Mouse (Mus musculus): ENCODE data around the gene Pgpep1.

- TF ChIP-seq EP300 (IDR thresholded peaks at IDR 0.05; ENCODE audit: low read depth) (no peak), CTCF (IDR thresholded peaks at IDR 0.05; ENCODE audit: low read depth) (no peak)
Observed at GRCm38 (mm10) chr8:70631436-70631835, 28.8 kb downstream of the Pgpep1 start.
